Mouse (Mus musculus) T-helper 1 cell (primary cell): Measurements from ENCODE around the gene Lrmda.

Experiments used
- in situ Hi-C: fragments of 300-600 bp; cut with MboI, MseI; formaldehyde crosslinking; loops from one replicate; pipeline ENCODE4 v1.15.1; 2025; ENCODE audit warnings: high pct_unique_total_duplicates

The Lrmda gene

GRCm38 (mm10) chr14:22647879-22648611, 628.5 kb downstream of the Lrmda start:
- in situ Hi-C loops: no loop called here

- in situ Hi-C loops: no loop called here
These were observed 629.9 kb downstream of the Lrmda start for GRCm38 (mm10) chr14:22649411-22649911.

GRCm38 (mm10) chr14:22649985-22650984, 630.8 kb downstream of the Lrmda start:
- in situ Hi-C loops: no loop called here

GRCm38 (mm10) chr14:22651131-22651952, 631.8 kb downstream of the Lrmda start:
- in situ Hi-C loops: no loop called here

GRCm38 (mm10) chr14:22662496-22662895, 643.0 kb downstream of the Lrmda start:
- in situ Hi-C loops: no loop called here

- in situ Hi-C loops: no loop called here
These were observed 646.9 kb downstream of the Lrmda start for GRCm38 (mm10) chr14:22666437-22666836.

GRCm38 (mm10) chr14:22668302-22668701, 648.8 kb downstream of the Lrmda start:
- in situ Hi-C loops: no loop called here

GRCm38 (mm10) chr14:22668711-22669110, 649.2 kb downstream of the Lrmda start:
- in situ Hi-C loops: no loop called here

- in situ Hi-C loops: no loop called here
These were observed 654.1 kb downstream of the Lrmda start for GRCm38 (mm10) chr14:22673581-22673980.

- in situ Hi-C loops: no loop called here
These were observed 659.6 kb downstream of the Lrmda start for GRCm38 (mm10) chr14:22679008-22679704.

- in situ Hi-C loops: no loop called here
These were observed 660.5 kb downstream of the Lrmda start for GRCm38 (mm10) chr14:22679705-22680643.

- in situ Hi-C loops: no loop called here
These were observed 667.4 kb downstream of the Lrmda start for GRCm38 (mm10) chr14:22686886-22687285.

GRCm38 (mm10) chr14:22688399-22688798, 668.9 kb downstream of the Lrmda start:
- in situ Hi-C loops: no loop called here

GRCm38 (mm10) chr14:22695448-22695847, 675.9 kb downstream of the Lrmda start:
- in situ Hi-C loops: no loop called here

- in situ Hi-C loops: no loop called here
These were observed 676.4 kb downstream of the Lrmda start for GRCm38 (mm10) chr14:22695931-22696365.

GRCm38 (mm10) chr14:22700236-22700635, 680.7 kb downstream of the Lrmda start:
- in situ Hi-C loops: no loop called here

- in situ Hi-C loops: no loop called here
These were observed 681.2 kb downstream of the Lrmda start for GRCm38 (mm10) chr14:22700690-22701089.

GRCm38 (mm10) chr14:22707958-22708701, 688.6 kb downstream of the Lrmda start:
- in situ Hi-C loops: no loop called here
